Mouse (Mus musculus) CH12.LX (cell line): ENCODE results near the gene Atp5d. TPM values are rescaled to one million over a fixed set of nuclear protein-coding genes. Genes with fewer than 3 reads are reported as not detected.

Experiments used
- DNase-seq: peaks from one replicate; pipeline ENCODE4 v3.0.0-alpha.2; 2013; ENCODE audit errors: extremely low read depth
- H3K27ac ChIP-seq: 2 replicates; pipeline ENCODE4 v1.5.1; 2012; ENCODE audit warnings: low read depth, mild to moderate bottlenecking, control low read depth, moderate library complexity; ENCODE audit not compliant: insufficient read depth
- H3K27me3 ChIP-seq: replicated peaks from 2 replicates; pipeline ENCODE3; 2012; ENCODE audit warnings: inconsistent platforms
- H3K36me3 ChIP-seq, 2 experiments: replicated peaks in 1 of 2; 2 replicates each; pipeline versions ENCODE3 to v1.6.1; 2012; ENCODE audit warnings: inconsistent platforms in 1 of 2, low read length in 1 of 2, mild to moderate bottlenecking in 1 of 2, mixed read lengths in 1 of 2, moderate library complexity in 1 of 2; ENCODE audit not compliant: control insufficient read depth in 1 of 2, insufficient read depth in 1 of 2
- H3K4me1 ChIP-seq, 2 experiments: 2 replicates each; pipeline ENCODE4 v1.6.1; 2012; ENCODE audit warnings: inconsistent platforms in 1 of 2, moderate library complexity in 1 of 2; ENCODE audit not compliant: insufficient read depth in 2 of 2, control insufficient read depth in 1 of 2
- H3K4me2 ChIP-seq: 2 replicates; pipeline ENCODE4 v1.6.1; 2012; ENCODE audit warnings: low read depth, mild to moderate bottlenecking, control low read depth; ENCODE audit not compliant: poor library complexity, insufficient read depth, severe bottlenecking
- H3K4me3 ChIP-seq, 3 experiments: fragments of 150-350 bp in 1 of 3; sonication (generic) in 1 of 3; replicated peaks in 1 of 3; 2 replicates each; pipeline versions ENCODE3 to v1.5.1; 2011 to 2012; ENCODE audit warnings: low read depth in 2 of 3, low read length in 2 of 3, mild to moderate bottlenecking in 2 of 3, moderate library complexity in 2 of 3, control low read depth in 1 of 3, improper control_type of control experiment in 1 of 3, inconsistent platforms in 1 of 3, mixed read lengths in 1 of 3; ENCODE audit not compliant: poor library complexity in 1 of 3
- H3K79me2 ChIP-seq: replicated peaks from 2 replicates; pipeline ENCODE4 v1.6.1; 2012; ENCODE audit warnings: mild to moderate bottlenecking, moderate library complexity; ENCODE audit not compliant: control insufficient read depth, poor library complexity, insufficient read depth, severe bottlenecking; ENCODE audit errors: extremely low read depth
- H3K9ac ChIP-seq: 2 replicates; pipeline ENCODE4 v1.6.1; 2012; ENCODE audit warnings: low read depth, mild to moderate bottlenecking, control low read depth, moderate library complexity; ENCODE audit not compliant: insufficient read depth
- H3K9me3 ChIP-seq: replicated peaks from 2 replicates; pipeline ENCODE3; 2012; ENCODE audit warnings: low read length, inconsistent platforms, mixed read lengths
- BHLHE40 ChIP-seq: IDR thresholded peaks from 2 replicates; pipeline ENCODE4 v1.6.1; 2011; ENCODE audit warnings: mild to moderate bottlenecking, low read depth, low read length, improper control_type of control experiment
- CHD2 ChIP-seq: IDR thresholded peaks from 2 replicates; pipeline ENCODE4 v1.6.1; 2011; ENCODE audit warnings: low read length, improper control_type of control experiment
- CTCF ChIP-seq, 2 experiments: IDR thresholded peaks in 1 of 2; conservative IDR thresholded peaks in 1 of 2; 2 replicates each; pipeline ENCODE4 v1.5.1; 2011 to 2012; ENCODE audit warnings: low read depth in 2 of 2, low read length in 2 of 2, improper control_type of control experiment in 1 of 2, inconsistent platforms in 1 of 2, mild to moderate bottlenecking in 1 of 2, moderate library complexity in 1 of 2
- E2F4 ChIP-seq: IDR thresholded peaks from 2 replicates; pipeline ENCODE4 v1.6.1; 2011; ENCODE audit warnings: low read depth, low read length, improper control_type of control experiment; ENCODE audit not compliant: insufficient replicate concordance
- EP300 ChIP-seq: IDR thresholded peaks from 2 replicates; pipeline ENCODE4 v1.6.1; 2011; ENCODE audit warnings: low read length, improper control_type of control experiment
- ETS1 ChIP-seq: conservative IDR thresholded peaks from 2 replicates; pipeline ENCODE4 v1.6.1; 2012; ENCODE audit warnings: low read depth, mild to moderate bottlenecking, inconsistent platforms, low read length, improper control_type of control experiment, moderate library complexity
- GABPA ChIP-seq: IDR thresholded peaks from 2 replicates; pipeline ENCODE4 v1.6.1; 2012; ENCODE audit warnings: low read depth, low read length, improper control_type of control experiment, inconsistent platforms; ENCODE audit not compliant: insufficient replicate concordance
- IRF4 ChIP-seq: IDR thresholded peaks from 2 replicates; pipeline ENCODE4 v1.6.1; 2014; ENCODE audit warnings: low read depth, mild to moderate bottlenecking, inconsistent platforms, low read length, improper control_type of control experiment
- JUN ChIP-seq: IDR thresholded peaks from 2 replicates; pipeline ENCODE4 v1.6.1; 2011; ENCODE audit warnings: low read depth, mild to moderate bottlenecking, low read length, improper control_type of control experiment, moderate library complexity; ENCODE audit not compliant: insufficient read depth
- KAT2A ChIP-seq: IDR thresholded peaks from 2 replicates; pipeline ENCODE4 v1.6.1; 2012; ENCODE audit warnings: low read length, improper control_type of control experiment, inconsistent platforms; ENCODE audit not compliant: insufficient replicate concordance
- MAFK ChIP-seq: IDR thresholded peaks from 2 replicates; pipeline ENCODE4 v1.6.1; 2011; ENCODE audit warnings: low read length, improper control_type of control experiment; ENCODE audit not compliant: insufficient replicate concordance
- MAZ ChIP-seq: IDR thresholded peaks from 2 replicates; pipeline ENCODE4 v1.6.1; 2012; ENCODE audit warnings: low read depth, mild to moderate bottlenecking, inconsistent platforms, low read length, improper control_type of control experiment, moderate library complexity
- MEF2A ChIP-seq: IDR thresholded peaks from 2 replicates; pipeline ENCODE4 v1.6.1; 2014; ENCODE audit warnings: low read depth, mild to moderate bottlenecking, inconsistent platforms, low read length, improper control_type of control experiment, borderline replicate concordance
- MXI1 ChIP-seq: IDR thresholded peaks from 2 replicates; pipeline ENCODE4 v1.6.1; 2011; ENCODE audit warnings: mild to moderate bottlenecking, low read depth, low read length, improper control_type of control experiment
- NELFE ChIP-seq: IDR thresholded peaks from 2 replicates; pipeline ENCODE4 v1.6.1; 2011; ENCODE audit warnings: low read depth, low read length, improper control_type of control experiment
- NRF1 ChIP-seq: IDR thresholded peaks from 2 replicates; pipeline ENCODE4 v1.6.1; 2014; ENCODE audit warnings: low read depth, mild to moderate bottlenecking, inconsistent platforms, low read length, improper control_type of control experiment, moderate library complexity
- PAX5 ChIP-seq: IDR thresholded peaks from 2 replicates; pipeline ENCODE4 v1.6.1; 2012; ENCODE audit warnings: low read length, inconsistent platforms, mixed read lengths
- RAD21 ChIP-seq: IDR thresholded peaks from 2 replicates; pipeline ENCODE4 v1.6.1; 2011; ENCODE audit warnings: low read depth, mild to moderate bottlenecking, low read length, improper control_type of control experiment, moderate library complexity
- SIN3A ChIP-seq: IDR thresholded peaks from 2 replicates; pipeline ENCODE4 v1.6.1; 2012; ENCODE audit warnings: low read length, improper control_type of control experiment, inconsistent platforms
- TBP ChIP-seq: conservative IDR thresholded peaks from 2 replicates; pipeline ENCODE4 v1.6.1; 2011; ENCODE audit warnings: low read depth, low read length, improper control_type of control experiment
- TCF12 ChIP-seq: IDR thresholded peaks from 2 replicates; pipeline ENCODE4 v1.6.1; 2014; ENCODE audit warnings: low read depth, mild to moderate bottlenecking, inconsistent platforms, low read length, improper control_type of control experiment
- USF1 ChIP-seq: IDR thresholded peaks from 2 replicates; pipeline ENCODE4 v1.6.1; 2014; ENCODE audit warnings: low read depth, mild to moderate bottlenecking, inconsistent platforms, low read length, improper control_type of control experiment
- USF2 ChIP-seq: conservative IDR thresholded peaks from 2 replicates; pipeline ENCODE4 v1.6.1; 2011; ENCODE audit warnings: low read depth, low read length, improper control_type of control experiment
- ZC3H11A ChIP-seq: IDR thresholded peaks from 2 replicates; pipeline ENCODE4 v1.6.1; 2012; ENCODE audit warnings: low read depth, mild to moderate bottlenecking, inconsistent platforms, low read length, improper control_type of control experiment
- ZKSCAN1 ChIP-seq: IDR thresholded peaks from 2 replicates; pipeline ENCODE4 v1.6.1; 2012; ENCODE audit warnings: low read depth, inconsistent platforms, low read length, improper control_type of control experiment, borderline replicate concordance
- ZNF384 ChIP-seq: IDR thresholded peaks from 2 replicates; pipeline ENCODE4 v1.6.1; 2012; ENCODE audit warnings: low read depth, low read length, improper control_type of control experiment, inconsistent platforms
- dilution Hi-C: fragments of 300-500 bp; cut with MboI; formaldehyde crosslinking; loops from 2 replicates; pipeline ENCODE4 v1.14.3; 2020; ENCODE audit warnings: low sequenced_read_pairs; ENCODE audit not compliant: extremely low pct_unique_long_range_greater_than_20kb, extremely low pct_ligation_motif_present
- in situ Hi-C: fragments of 300-500 bp; cut with MboI; formaldehyde crosslinking; loops from 3 replicates; pipeline ENCODE4 v1.14.3; 2019; ENCODE audit warnings: low sequenced_read_pairs, low pct_ligation_motif_present, low pct_unique_long_range_greater_than_20kb, mixed read lengths
- polyA plus RNA-seq: library from polyadenylated mRNA; unstranded; fragments of >175 nt; gene quantifications from 2 replicates; pipeline ENCODE4 v1.2.1, GENCODE M21; 2012; ENCODE audit warnings: low read depth; ENCODE audit not compliant: insufficient read length
- total RNA-seq, 2 experiments: library from RNA; depleted of rRNA; stranded (reverse); fragments of 300-350 nt in 1 of 2; fragments of >200 nt in 1 of 2; gene quantifications; 2 replicates each; pipeline ENCODE4 v1.2.3; 2012 to 2014

Atp5d gene
- total and polyA plus RNA-seq, 3 experiments = 106 to 352 (median 326) TPM

- H3K9me3 ChIP-seq = no peaks in the 10 kb centered on the region
- in situ Hi-C loops = no loop called here
- H3K4me3 ChIP-seq = no peak overlapping the region
- TF ChIP-seq ZNF384 = no peak
- no peak for TF ChIP-seq SIN3A
- TF ChIP-seq ZC3H11A = no peak
- no peak for TF ChIP-seq MAZ
- TF ChIP-seq BHLHE40 = no peak
- TF ChIP-seq IRF4 = no peak
- TF ChIP-seq GABPA = no peak
- TF ChIP-seq CTCF (conservative IDR thresholded peaks at IDR 0.05 in 1 of 2, IDR thresholded peaks at IDR 0.05 in 1 of 2; ENCODE audit: low read depth in 2 of 2, low read length in 2 of 2) = no peak
- no peak for TF ChIP-seq KAT2A
- no peak for TF ChIP-seq TCF12
- no peak for TF ChIP-seq CHD2
- no peak for TF ChIP-seq ETS1
- no peak for TF ChIP-seq NRF1
- TF ChIP-seq MAFK = no peak
- no peak for TF ChIP-seq ZKSCAN1
- TF ChIP-seq E2F4 = no peak
- H3K4me2 ChIP-seq = no peak overlapping the region
- H3K36me3 ChIP-seq = peaks cover 22 to 35% of the 10 kb centered on the region in 2 experiments
- peaks cover 12 to 30% of the 10 kb centered on the region in 2 experiments for H3K4me1 ChIP-seq
- H3K27me3 ChIP-seq = peaks cover 24% of the 10 kb centered on the region
- H3K9ac ChIP-seq = no peak overlapping the region
- no peaks in the 10 kb centered on the region for H3K79me2 ChIP-seq
- no peak for DNase-seq
- dilution Hi-C loops = no loop called here
- H3K27ac ChIP-seq = no peak overlapping the region
Measured at GRCm38 (mm10) chr10:80135641-80136040, 2.8 kb upstream of the Atp5d start.

GRCm38 (mm10) chr10:80136179-80136951, 2.1 kb upstream of the Atp5d start:
- Histone ChIP-seq H3K4me3 (no peak overlapping the region), H3K36me3 (peaks cover 15 to 28% of the 10 kb centered on the region in 2 experiments), H3K27ac (no peak overlapping the region), H3K9me3 (no peaks in the 10 kb centered on the region), H3K4me1 (peaks cover 12 to 35% of the 10 kb centered on the region in 2 experiments)
- TF ChIP-seq RAD21 (no peak), NELFE (no peak), CTCF (conservative IDR thresholded peaks at IDR 0.05 in 1 of 2, IDR thresholded peaks at IDR 0.05 in 1 of 2; ENCODE audit: low read depth in 2 of 2, low read length in 2 of 2) (no peak), EP300 (no peak), TBP (no peak), TCF12 (no peak), MEF2A (no peak), JUN (no peak), MAZ (no peak), ZC3H11A (no peak), PAX5 (no peak), USF2 (no peak), USF1 (no peak), E2F4 (no peak), ZNF384 (no peak), MXI1 (no peak), MAFK (no peak), IRF4 (no peak), SIN3A (no peak), BHLHE40 (no peak)
- TF ChIP-seq, all 38 proteins: peak for 0
- H3K79me2 ChIP-seq = no peaks in the 10 kb centered on the region
- H3K9ac ChIP-seq = no peak overlapping the region
- H3K27me3 ChIP-seq = peaks cover 25% of the 10 kb centered on the region
- no peak for DNase-seq
- in situ Hi-C loops (no loop called here), dilution Hi-C loops (no loop called here)
- no peak overlapping the region for H3K4me2 ChIP-seq
